Mouse (Mus musculus) stomach, postnatal 0 days (tissue): ENCODE results near the gene Ppp2r2c. TPM values are rescaled to one million over a fixed set of nuclear protein-coding genes. Genes with fewer than 3 reads are reported as not detected.

Source experiments
- ATAC-seq: fragments of 200-750 bp; cut with Nextera tagmentation; 2 replicates; pipeline ENCODE4 v1.8.0; 2017; ENCODE audit not compliant: low FRiP score, low TSS enrichment
- DNase-seq: peaks from one replicate; pipeline ENCODE4 v3.0.0-alpha.2; 2016; ENCODE audit warnings: low spot score
- H3K27ac ChIP-seq: fragments of 300-500 bp; sonication (generic); replicated peaks from 2 replicates; pipeline ENCODE4 v1.5.1; 2014; ENCODE audit warnings: mild to moderate bottlenecking, control low read depth
- H3K27me3 ChIP-seq: fragments of 300-500 bp; sonication (generic); 2 replicates; pipeline ENCODE4 v1.6.1; 2014; ENCODE audit warnings: low read length; ENCODE audit not compliant: control insufficient read depth, insufficient read depth
- H3K36me3 ChIP-seq: fragments of 300-500 bp; sonication (generic); 2 replicates; pipeline ENCODE4 v1.6.1; 2014; ENCODE audit warnings: low read length, mixed read lengths; ENCODE audit not compliant: control insufficient read depth, insufficient read depth
- H3K4me1 ChIP-seq: fragments of 300-500 bp; sonication (generic); replicated peaks from 2 replicates; pipeline ENCODE4 v1.6.1; 2014; ENCODE audit warnings: antibody characterized with exemption; ENCODE audit not compliant: control insufficient read depth, insufficient read depth
- H3K4me2 ChIP-seq: fragments of 300-500 bp; sonication (generic); replicated peaks from 2 replicates; pipeline ENCODE4 v1.6.1; 2014; ENCODE audit warnings: low read depth, mild to moderate bottlenecking, control low read depth, moderate library complexity
- H3K4me3 ChIP-seq: fragments of 300-500 bp; sonication (generic); 2 replicates; pipeline ENCODE4 v1.5.1; 2014; ENCODE audit warnings: low read depth, low read length, control low read depth
- H3K9ac ChIP-seq: fragments of 300-500 bp; sonication (generic); 2 replicates; pipeline ENCODE4 v1.6.1; 2014; ENCODE audit warnings: mild to moderate bottlenecking, low read length, control low read depth, mixed read lengths
- H3K9me3 ChIP-seq: fragments of 300-500 bp; sonication (generic); 2 replicates; pipeline ENCODE4 v1.6.1; 2016; ENCODE audit warnings: low read length; ENCODE audit not compliant: control insufficient read depth
- CTCF ChIP-seq: IDR thresholded peaks from 2 replicates; pipeline ENCODE4 v1.5.1; 2016; ENCODE audit warnings: antibody characterized with exemption, low read depth, mild to moderate bottlenecking, moderate library complexity
- EP300 ChIP-seq: optimal IDR thresholded peaks from 2 replicates; pipeline ENCODE3; 2016; ENCODE audit warnings: antibody characterized with exemption
- WGBS: fragments of 180-500 bp; shearing (Covaris S2); extraction: QIAGEN DNeasy Blood & Tissue Kit; methylation state at CpG from one replicate; pipeline ENCODE4 v1.1.7; 2014; 5-methylcytosine and 5-hydroxymethylcytosine counted together
- polyA plus RNA-seq: library from polyadenylated mRNA; unstranded; fragments of >200 nt; fragmentation: Nextera tagmentation; extraction: Ambion mirVana; gene quantifications from 2 replicates; pipeline ENCODE4 v1.2.1, GENCODE M21; 2015

The Ppp2r2c gene
- polyA plus RNA-seq, 1 experiment from 2014 or later: 0.93 TPM

DNA sequence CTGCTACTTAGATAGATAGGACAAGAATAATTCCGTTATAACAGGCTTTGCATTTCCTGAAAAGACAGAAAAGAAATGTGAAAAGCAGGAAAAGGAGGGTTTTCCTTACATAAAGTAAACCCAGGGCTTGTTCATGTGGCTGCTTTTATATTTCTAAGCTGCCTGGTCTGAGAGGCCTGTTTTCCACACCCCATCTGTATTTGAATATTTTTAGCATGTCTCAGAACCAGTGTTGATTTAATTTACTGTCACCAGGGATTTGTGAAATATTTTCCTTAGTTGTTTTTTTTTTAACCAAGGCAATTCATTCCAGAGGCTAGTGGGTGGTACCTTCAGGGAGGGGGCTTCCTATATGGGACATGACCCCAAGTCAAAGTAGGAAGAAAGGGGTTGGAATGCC lies 26.6 kb upstream of the Ppp2r2c start:
- Histone ChIP-seq H3K4me2 (no peak overlapping the region), H3K9ac (no peak overlapping the region), H3K4me1 (no peaks in the 10 kb centered on the region), H3K4me3 (no peak overlapping the region), H3K27me3 (no peaks in the 10 kb centered on the region), H3K27ac (no peak overlapping the region), H3K9me3 (no peaks in the 10 kb centered on the region), H3K36me3 (no peaks in the 10 kb centered on the region)
- no peak for TF ChIP-seq EP300
- TF ChIP-seq CTCF: no peak
- DNase-seq (no peak), ATAC-seq (no peak)
- 41% methylated on average over 1 of the region's 1 CpGs for WGBS

DNA sequence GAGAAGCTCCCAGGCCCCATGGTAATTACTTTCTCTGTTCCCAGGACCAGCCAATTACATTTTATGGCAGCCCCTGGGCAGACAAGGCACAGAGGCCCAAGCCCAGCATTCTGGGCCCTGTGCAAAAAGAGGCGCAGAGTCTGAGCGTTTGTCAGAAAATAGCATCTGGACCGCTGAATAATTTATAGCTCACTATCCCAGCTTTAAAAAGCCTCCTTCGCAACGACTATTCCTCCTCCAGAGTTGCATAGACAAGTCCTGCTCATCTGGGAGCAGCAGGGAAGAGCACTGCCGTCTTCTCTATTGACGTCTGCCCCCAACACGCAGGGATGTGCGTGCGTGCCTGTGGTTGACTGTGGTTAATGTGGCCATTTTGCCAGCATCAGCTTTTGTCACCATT lies 23.8 kb upstream of the Ppp2r2c start:
- Histone ChIP-seq H3K4me1 (no peaks in the 10 kb centered on the region), H3K36me3 (no peaks in the 10 kb centered on the region), H3K9me3 (no peaks in the 10 kb centered on the region), H3K4me3 (no peak overlapping the region), H3K4me2 (no peak overlapping the region), H3K9ac (no peak overlapping the region), H3K27me3 (no peaks in the 10 kb centered on the region), H3K27ac (no peak overlapping the region)
- no peak for DNase-seq
- whole genome bisulfite sequencing: 81% methylated on average over 10 of the region's 10 CpGs
- no peak for ATAC-seq
- TF ChIP-seq CTCF: no peak
- TF ChIP-seq EP300: no peak

DNA sequence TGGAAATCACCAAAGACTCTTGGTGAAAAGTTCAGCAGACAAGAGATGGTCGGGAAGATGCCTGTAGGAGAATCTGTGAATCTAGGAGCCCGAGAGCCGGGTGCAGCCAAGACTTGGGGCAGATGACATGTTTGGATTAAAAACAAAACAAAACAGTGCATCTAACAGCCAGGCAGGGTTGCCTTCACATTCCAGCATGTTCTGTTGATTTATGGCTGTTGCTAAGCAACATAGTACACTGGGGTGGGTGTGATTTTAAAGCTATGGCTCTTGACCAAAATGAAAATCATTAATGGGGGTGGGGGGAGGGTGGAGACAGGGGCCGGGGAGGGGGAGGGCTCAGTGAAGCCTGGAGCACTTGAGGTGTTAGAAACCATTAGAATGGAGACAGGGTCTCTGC lies 16.7 kb upstream of the Ppp2r2c start:
- Histone ChIP-seq H3K27ac (no peak overlapping the region), H3K4me1 (no peaks in the 10 kb centered on the region), H3K36me3 (no peaks in the 10 kb centered on the region), H3K9me3 (no peaks in the 10 kb centered on the region), H3K9ac (no peak overlapping the region), H3K4me2 (no peak overlapping the region), H3K27me3 (no peaks in the 10 kb centered on the region), H3K4me3 (no peak overlapping the region)
- DNase-seq (no peak), ATAC-seq (no peak)
- 28% methylated on average over 4 of the region's 4 CpGs for WGBS
- TF ChIP-seq EP300 (no peak), CTCF (no peak)

DNA sequence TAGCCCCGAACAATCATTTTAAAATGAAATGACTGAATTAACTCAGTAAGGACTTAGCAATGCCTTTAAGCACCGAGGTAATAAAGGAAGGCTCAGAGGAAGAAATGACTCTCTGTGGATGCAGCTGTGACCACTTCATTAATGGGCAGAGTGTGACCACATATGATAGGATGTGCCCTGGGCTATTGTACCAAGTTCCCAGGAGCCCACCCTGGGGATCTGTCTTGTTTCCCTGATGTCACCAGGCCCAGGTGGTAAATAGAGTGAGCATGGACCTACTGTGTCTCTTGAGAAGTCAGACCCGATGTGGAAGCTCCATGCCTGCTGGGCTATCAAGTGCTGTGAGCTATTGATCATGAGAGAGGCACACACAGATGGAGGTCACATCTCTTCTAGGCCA lies 13.1 kb upstream of the Ppp2r2c start:
- Histone ChIP-seq H3K9me3 (no peaks in the 10 kb centered on the region), H3K27me3 (no peaks in the 10 kb centered on the region), H3K9ac (no peak overlapping the region), H3K4me1 (no peaks in the 10 kb centered on the region), H3K36me3 (no peaks in the 10 kb centered on the region), H3K27ac (no peak overlapping the region), H3K4me3 (no peak overlapping the region), H3K4me2 (no peak overlapping the region)
- no peak for TF ChIP-seq CTCF
- TF ChIP-seq EP300: no peak
- ATAC-seq (no peak), DNase-seq (no peak)
- 80% methylated on average over 3 of the region's 3 CpGs for WGBS

DNA sequence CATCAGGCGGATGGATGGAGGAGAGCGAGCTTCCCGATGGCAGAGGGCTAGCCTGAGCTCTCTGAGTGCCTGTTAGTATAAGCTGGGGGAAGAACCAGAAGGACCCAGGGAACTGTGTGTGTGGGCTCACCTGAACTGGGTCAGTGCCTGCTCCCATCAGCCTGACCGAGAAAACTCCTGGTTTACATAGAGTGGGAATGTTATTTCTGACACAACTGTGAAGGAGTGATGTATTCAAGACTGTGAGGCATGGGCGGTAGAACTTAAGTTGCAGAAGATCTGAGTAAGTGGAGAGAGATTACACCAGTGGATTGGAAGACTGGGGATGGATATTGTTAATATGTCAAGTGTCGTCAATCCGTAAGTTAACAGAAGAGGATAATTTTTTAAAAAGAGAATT lies 11.8 kb upstream of the Ppp2r2c start:
- Histone ChIP-seq H3K9me3 (no peaks in the 10 kb centered on the region), H3K4me3 (no peak overlapping the region), H3K27ac (no peak overlapping the region), H3K4me2 (no peak overlapping the region), H3K9ac (no peak overlapping the region), H3K27me3 (no peaks in the 10 kb centered on the region), H3K36me3 (no peaks in the 10 kb centered on the region), H3K4me1 (no peaks in the 10 kb centered on the region)
- TF ChIP-seq EP300 (no peak), CTCF (no peak)
- ATAC-seq (no peak), DNase-seq (no peak)
- WGBS: 81% methylated on average over 7 of the region's 7 CpGs

DNA sequence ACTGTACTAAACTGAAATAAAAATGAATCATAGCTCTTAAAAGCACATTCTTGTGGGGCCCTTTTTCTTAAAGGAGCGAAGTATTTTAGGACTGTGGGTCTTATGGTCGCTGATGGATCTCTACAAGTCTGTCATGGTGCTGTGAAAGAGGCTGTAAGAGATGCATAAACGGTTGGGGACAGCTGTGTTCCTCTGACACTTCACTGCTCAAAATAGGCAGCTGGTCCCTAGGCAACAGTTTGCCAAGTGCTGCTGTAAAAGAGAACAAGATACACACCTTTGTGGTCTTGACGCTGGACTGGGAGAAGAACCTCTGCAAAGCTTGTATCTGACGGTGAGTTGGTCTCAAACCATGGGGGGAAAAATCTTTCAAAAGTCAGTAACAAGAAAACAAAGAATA lies 10.8 kb upstream of the Ppp2r2c start:
- Histone ChIP-seq H3K9me3 (no peaks in the 10 kb centered on the region), H3K36me3 (no peaks in the 10 kb centered on the region), H3K9ac (no peak overlapping the region), H3K4me3 (no peak overlapping the region), H3K4me1 (no peaks in the 10 kb centered on the region), H3K4me2 (no peak overlapping the region), H3K27me3 (no peaks in the 10 kb centered on the region), H3K27ac (no peak overlapping the region)
- no peak for DNase-seq
- TF ChIP-seq EP300: no peak
- TF ChIP-seq CTCF: no peak
- WGBS: 71% methylated on average over 5 of the region's 5 CpGs
- ATAC-seq: no peak
